Mouse (Mus musculus): ENCODE data around the gene Dgcr8. TPM values are rescaled to one million over a fixed set of nuclear protein-coding genes. Genes with fewer than 3 reads are reported as not detected.

The Dgcr8 gene
- total RNA-seq, 1 experiment from 2014 or later = 84.9 TPM

GRCm38 (mm10) chr16:18231047-18231446 lies 58.0 kb downstream of the Dgcr8 start:
- ATAC-seq (replicated peaks in 1 of 2; ENCODE audit: insufficient read depth in 1 of 2, low FRiP score in 2 of 2, low TSS enrichment in 1 of 2, low read depth in 1 of 2, poor library complexity in 2 of 2, severe bottlenecking in 2 of 2) = no peak

- no peak for ATAC-seq (replicated peaks in 1 of 2; ENCODE audit: insufficient read depth in 1 of 2, low FRiP score in 2 of 2, low TSS enrichment in 1 of 2, low read depth in 1 of 2, poor library complexity in 2 of 2, severe bottlenecking in 2 of 2)
Observed at GRCm38 (mm10) chr16:18230617-18231016, 58.4 kb downstream of the Dgcr8 start.

DNA sequence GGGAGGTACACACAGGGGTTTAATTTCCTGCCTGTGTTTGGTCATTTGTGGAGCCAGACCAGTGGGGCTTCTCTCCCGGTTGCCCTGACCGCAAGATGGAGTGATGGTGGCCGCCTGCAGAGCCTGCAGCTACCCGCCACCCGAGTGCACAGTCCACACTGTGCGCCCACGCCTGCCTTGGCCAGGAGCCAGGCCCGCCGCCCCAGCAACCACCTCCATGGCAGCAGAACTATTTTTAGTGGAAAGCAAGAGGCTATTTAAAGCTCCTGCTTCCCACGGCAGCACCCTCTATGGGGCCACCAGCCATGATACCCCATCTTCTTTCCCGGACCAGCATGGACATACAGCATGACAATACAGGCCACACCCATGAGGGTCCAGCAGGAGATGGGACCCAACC lies 59.4 kb downstream of the Dgcr8 start:
- ATAC-seq (replicated peaks in 1 of 2; ENCODE audit: insufficient read depth in 1 of 2, low FRiP score in 2 of 2, low TSS enrichment in 1 of 2, low read depth in 1 of 2, poor library complexity in 2 of 2, severe bottlenecking in 2 of 2) = no peak

DNA sequence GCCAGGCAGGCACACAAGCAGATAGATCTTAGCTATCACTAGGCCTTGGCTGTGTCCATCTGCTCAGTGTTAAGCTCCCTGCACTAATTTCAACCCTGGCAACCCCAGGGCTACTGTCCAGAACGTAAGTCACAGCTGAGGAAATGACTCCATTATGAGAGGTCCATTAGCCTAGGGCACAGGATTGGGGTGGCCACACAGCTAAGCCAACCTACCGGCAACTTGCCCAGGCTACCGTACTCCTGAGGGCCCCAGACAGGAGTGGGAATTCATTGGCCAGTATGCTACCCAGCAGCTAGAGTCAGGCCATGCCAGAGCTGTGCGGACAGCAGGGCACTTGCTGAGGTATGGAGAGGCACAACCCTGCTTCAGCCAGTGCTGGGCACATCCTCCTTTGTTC lies 60.2 kb downstream of the Dgcr8 start:
- ATAC-seq (replicated peaks in 1 of 2; ENCODE audit: insufficient read depth in 1 of 2, low FRiP score in 2 of 2, low TSS enrichment in 1 of 2, low read depth in 1 of 2, poor library complexity in 2 of 2, severe bottlenecking in 2 of 2) = no peak

- no peak for ATAC-seq (replicated peaks in 1 of 2; ENCODE audit: insufficient read depth in 1 of 2, low FRiP score in 2 of 2, low TSS enrichment in 1 of 2, low read depth in 1 of 2, poor library complexity in 2 of 2, severe bottlenecking in 2 of 2)
Observed at GRCm38 (mm10) chr16:18227897-18228422, 61.1 kb downstream of the Dgcr8 start.

- ATAC-seq (replicated peaks in 1 of 2; ENCODE audit: insufficient read depth in 1 of 2, low FRiP score in 2 of 2, low TSS enrichment in 1 of 2, low read depth in 1 of 2, poor library complexity in 2 of 2, severe bottlenecking in 2 of 2) = no peak
Observed at GRCm38 (mm10) chr16:18227187-18227586, 61.9 kb downstream of the Dgcr8 start.

DNA sequence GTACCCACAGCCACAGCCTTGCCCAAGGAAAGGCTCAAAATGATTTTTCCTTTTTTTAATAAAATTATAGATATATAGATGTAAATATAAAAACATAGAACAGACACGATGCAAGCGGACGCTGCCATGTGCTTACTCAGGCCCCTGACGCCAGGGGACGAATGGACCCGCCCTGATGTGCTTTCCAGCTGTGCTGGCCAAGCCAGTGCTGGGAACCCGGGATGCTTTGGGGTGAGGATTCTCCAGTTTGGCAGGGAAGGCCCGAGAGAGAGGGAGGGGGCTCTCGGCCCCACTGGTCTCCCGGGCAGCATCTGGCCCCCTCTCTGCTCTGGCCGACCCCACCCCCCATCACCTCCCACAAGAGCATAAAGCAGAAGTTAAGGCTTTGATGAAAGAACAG lies 66.9 kb downstream of the Dgcr8 start:
- ATAC-seq (replicated peaks in 1 of 2; ENCODE audit: insufficient read depth in 1 of 2, low FRiP score in 2 of 2, low TSS enrichment in 1 of 2, low read depth in 1 of 2, poor library complexity in 2 of 2, severe bottlenecking in 2 of 2) = no peak

- ATAC-seq (replicated peaks in 1 of 2; ENCODE audit: insufficient read depth in 1 of 2, low FRiP score in 2 of 2, low TSS enrichment in 1 of 2, low read depth in 1 of 2, poor library complexity in 2 of 2, severe bottlenecking in 2 of 2) = no peak
Observed at GRCm38 (mm10) chr16:18221543-18221898, 67.5 kb downstream of the Dgcr8 start.

DNA sequence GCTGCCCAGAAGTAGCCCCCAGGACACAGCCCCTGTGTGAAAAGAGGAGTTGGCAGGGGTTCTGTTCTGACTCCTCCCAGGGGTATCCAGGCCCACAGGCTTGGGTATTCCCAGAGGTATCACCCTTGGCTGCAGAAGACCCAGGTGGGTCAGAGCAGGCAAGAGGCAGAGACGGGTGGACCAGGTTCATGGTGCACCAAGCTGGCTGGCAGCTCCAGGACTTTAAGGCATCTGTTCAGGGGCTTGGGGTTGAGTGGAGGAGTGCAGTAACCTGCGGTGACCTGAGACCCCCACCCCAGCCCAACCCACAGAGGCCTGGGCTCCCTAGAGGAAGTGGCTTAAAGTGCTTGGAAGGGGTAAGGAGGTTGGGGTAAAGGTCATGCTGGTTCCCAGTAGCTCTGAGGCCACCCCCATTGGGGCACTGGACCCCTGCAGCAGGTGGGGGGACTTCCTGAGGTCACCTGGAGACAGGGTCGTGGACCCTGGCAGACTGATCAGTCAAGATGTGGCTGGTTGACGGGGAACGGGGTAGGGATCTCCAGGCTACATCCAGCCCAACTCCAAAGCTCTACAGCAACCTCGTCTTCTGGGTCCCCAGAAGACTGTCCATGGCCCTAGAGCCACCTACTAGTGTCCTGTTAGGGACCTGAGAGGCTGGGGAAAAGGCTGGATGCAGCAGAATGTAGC lies 68.0 kb downstream of the Dgcr8 start:
- ATAC-seq (replicated peaks in 1 of 2; ENCODE audit: insufficient read depth in 1 of 2, low FRiP score in 2 of 2, low TSS enrichment in 1 of 2, low read depth in 1 of 2, poor library complexity in 2 of 2, severe bottlenecking in 2 of 2) = no peak

DNA sequence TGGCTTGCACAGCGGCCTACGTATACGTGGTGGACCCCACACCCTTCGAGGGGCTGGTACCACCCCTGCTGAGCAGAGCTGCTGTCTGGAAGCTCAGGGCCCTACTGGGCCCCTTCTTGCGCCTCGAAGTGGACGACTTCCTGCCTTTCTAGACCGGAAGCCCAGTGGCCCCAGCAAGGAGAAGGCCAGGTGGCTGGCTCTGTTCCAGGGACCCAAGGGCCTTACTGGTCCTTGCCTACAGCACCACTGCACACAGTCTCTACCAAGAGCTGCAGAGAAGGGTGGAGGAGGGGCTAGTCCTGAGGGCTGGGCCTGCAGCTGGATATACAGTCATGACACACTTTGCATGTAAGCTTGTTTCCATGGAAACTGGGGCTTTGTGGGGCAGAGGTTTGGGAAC lies 69.0 kb downstream of the Dgcr8 start:
- ATAC-seq (replicated peaks in 1 of 2; ENCODE audit: insufficient read depth in 1 of 2, low FRiP score in 2 of 2, low TSS enrichment in 1 of 2, low read depth in 1 of 2, poor library complexity in 2 of 2, severe bottlenecking in 2 of 2) = peak; percentile 44 to 76

DNA sequence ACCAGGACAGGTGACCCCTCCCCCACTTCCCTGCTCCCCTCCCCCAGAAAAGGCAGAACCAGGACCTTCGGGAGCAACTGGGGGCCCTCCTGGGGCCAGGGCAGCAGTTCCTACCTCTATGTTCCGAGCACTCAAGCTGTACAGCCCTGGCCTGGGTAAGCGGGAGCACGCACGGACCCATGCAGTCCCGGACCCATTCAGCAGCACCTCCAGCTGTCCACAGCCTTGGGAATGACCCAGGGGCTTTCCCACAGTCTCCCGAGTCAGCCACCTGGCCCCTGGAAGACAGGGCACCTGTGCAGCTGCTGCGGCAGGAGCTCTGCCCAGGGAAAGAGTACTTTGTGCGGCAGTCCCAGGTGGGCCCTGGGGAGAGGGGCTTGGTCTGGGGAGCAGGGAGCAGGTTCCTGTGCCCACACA lies 70.5 kb downstream of the Dgcr8 start:
- ATAC-seq (replicated peaks in 1 of 2; ENCODE audit: insufficient read depth in 1 of 2, low FRiP score in 2 of 2, low TSS enrichment in 1 of 2, low read depth in 1 of 2, poor library complexity in 2 of 2, severe bottlenecking in 2 of 2) = no peak

DNA sequence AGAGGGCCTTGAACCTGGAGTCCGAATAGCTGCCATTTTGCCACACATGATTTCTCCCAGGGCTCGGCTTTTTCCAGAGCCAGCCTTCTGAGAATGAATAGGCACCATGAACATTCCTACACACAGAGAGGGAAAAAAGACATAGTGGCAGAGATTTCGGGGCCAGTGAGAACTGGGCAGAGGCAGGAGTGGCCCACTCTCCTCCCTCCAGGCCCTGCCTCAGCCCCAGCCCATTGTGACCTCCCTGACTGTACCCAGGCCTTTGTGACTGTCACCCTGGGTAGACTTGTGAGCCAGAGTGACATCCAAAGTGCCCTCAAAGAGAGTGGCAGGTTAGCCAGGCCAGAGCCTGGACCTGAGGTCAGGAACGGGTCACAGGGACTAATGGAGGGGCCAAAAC lies 71.5 kb downstream of the Dgcr8 start, which contains the start of gene Ccdc188:
TSS of gene Ccdc188 (plus strand) at position 301 of the 400 bp plus-strand sequence.
- ATAC-seq (replicated peaks in 1 of 2; ENCODE audit: insufficient read depth in 1 of 2, low FRiP score in 2 of 2, low TSS enrichment in 1 of 2, low read depth in 1 of 2, poor library complexity in 2 of 2, severe bottlenecking in 2 of 2) = no peak

DNA sequence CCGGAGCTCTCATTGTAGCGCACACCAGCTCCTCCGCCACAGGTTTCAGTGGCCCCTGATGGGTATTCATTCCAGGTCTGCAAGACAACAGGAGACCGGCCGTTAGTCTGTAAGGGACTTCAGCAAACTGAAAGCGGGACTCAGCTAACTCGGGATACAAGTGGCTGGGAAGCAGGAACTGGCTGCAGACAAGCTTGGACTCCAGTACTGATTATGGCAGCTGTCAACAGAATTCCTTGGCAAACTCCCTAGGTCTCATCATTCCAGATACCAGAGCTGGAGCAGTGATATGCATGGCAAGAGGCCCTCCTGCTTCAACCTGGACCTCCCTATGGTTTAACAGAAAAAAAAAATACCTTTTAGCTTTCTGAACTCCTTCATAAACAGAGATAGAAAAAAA lies 74.2 kb downstream of the Dgcr8 start:
- no peak for ATAC-seq (replicated peaks in 1 of 2; ENCODE audit: insufficient read depth in 1 of 2, low FRiP score in 2 of 2, low TSS enrichment in 1 of 2, low read depth in 1 of 2, poor library complexity in 2 of 2, severe bottlenecking in 2 of 2)

DNA sequence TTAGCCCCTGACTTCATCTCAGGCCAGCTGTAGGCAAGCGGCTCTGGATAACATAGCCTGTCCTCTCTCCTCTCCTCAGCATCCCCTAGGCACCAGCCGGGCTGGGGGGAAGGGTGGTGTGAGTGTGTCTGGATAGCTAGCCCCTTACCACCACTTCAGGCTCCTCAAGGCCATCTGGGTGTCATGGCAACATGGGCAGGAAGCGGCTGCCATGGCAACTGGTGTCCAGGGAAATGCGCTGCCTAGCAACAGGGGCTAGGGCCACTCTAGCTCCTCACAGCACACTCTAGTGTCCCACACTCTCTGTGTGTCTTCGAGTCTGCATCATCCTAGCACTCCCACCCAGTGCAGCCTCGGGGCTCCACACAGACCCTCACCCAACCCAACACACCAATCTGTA lies 75.4 kb downstream of the Dgcr8 start:
- ATAC-seq (replicated peaks in 1 of 2; ENCODE audit: insufficient read depth in 1 of 2, low FRiP score in 2 of 2, low TSS enrichment in 1 of 2, low read depth in 1 of 2, poor library complexity in 2 of 2, severe bottlenecking in 2 of 2) = no peak

DNA sequence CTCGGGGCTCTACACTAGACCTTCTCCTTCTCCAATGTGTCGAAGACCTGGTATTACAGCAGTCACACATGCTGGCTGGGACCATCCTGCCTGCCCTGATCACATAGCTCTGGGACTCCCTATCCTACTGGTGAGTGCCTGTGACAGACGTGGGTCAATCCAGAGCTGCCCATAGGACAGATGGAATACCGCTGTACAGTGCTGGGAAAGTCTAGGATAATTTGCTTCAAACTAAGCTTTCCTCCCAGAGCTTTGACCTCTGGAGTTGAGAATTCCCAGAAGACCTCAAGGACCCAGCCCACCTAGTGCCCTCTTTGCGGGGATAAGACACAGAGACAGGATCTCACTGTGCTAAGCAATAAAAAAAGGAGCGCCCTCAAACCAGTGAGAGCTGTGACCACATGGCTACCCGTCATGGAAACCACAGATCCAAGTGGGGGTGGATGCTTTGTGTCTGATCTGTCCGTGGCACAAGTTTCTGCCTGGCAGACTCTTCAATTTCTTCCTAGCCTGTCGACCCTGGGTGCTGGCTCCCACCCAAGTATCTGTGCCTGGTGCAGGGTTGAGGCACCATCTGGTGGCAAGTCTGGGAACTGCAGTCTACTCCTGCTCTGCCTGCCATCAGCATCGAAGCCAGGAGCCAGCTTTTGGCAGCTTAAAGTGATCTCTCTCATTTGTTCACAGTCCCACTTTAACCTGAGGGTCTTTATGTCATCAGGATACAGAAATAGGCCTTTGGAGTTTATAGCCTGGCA lies 77.5 kb downstream of the Dgcr8 start:
- ATAC-seq (replicated peaks in 1 of 2; ENCODE audit: insufficient read depth in 1 of 2, low FRiP score in 2 of 2, low TSS enrichment in 1 of 2, low read depth in 1 of 2, poor library complexity in 2 of 2, severe bottlenecking in 2 of 2) = peak; percentile 50 to 62

DNA sequence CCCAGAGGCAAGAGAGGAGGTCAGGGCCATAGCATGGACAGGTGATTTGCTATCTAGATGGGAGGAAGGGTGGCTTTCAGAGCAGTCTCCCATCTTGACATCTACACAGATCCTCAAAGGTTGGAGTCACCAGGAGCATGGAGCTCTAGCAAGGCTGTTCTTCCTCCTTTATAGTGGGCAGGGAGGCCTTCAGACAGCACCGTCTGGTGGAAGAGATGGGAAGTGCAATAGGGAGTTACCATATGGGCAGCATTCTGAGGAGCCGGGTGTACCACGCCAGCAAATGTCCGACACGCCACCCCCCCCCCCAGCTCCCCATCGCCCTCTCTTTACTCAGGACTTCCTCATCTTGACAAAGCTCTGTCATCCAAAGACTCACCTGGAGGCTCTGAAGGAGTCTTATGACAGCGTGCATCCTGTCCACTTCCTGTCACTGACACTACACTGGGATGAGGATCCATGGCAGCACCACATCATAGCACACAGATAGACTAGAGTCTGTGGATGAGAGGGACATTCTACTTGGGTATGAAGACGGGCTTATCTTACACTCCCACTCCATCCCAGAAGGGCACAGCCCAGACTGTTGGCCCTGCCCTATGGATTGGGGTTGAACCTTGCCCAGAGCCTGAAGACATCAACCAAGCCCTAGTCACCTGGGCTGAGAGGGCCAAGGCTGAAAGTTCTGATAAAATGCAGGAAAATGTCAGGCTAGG lies 78.2 kb downstream of the Dgcr8 start:
- ATAC-seq (replicated peaks in 1 of 2; ENCODE audit: insufficient read depth in 1 of 2, low FRiP score in 2 of 2, low TSS enrichment in 1 of 2, low read depth in 1 of 2, poor library complexity in 2 of 2, severe bottlenecking in 2 of 2) = peak; percentile 67 to 78; a peak in 3 of 4 replicates

Data from hematopoietic stem cell, adult 5-6 weeks (primary cell).